ENCODE assay signal across 9 mouse cellular contexts in the genomic region with DNA sequence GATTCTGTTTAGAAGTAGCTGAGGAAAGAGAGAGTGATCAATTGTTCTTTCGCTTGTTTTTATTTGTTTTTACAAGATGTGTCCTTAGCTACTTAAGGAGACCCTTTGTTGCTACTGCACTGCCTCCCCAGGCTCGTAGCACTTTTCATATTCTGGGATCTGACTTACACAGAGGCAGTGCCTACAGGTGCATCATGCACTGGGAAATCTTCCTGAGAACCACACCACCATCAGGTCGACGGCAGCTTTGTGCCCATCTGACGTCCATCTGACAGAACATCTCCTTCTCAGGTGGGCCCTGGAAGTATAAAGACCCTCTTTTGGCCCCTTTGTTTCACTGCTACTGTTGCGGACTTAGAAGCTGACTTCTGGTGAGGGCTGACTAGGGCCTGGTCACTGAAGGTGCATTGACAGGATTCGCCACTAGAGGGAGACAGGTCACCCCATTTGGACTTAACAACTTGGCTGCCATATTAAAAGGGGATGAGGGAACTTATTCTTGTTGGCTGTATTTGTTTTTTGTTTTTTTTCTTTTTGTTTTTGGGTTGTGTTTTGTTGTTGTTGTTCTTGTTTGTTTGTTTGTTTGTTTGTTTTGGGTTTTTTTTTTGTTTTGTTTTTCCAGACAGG. TPM values are rescaled to one million over a fixed set of nuclear protein-coding genes. Genes with fewer than 3 reads are reported as not detected.
DNase-seq lines count a peak whose midpoint lies in the region; ATAC-seq and TF ChIP-seq lines count a peak whose summit lies in the region.
"Had no signal": no experiment of that assay in that cellular context is flagged by ENCODE, and none has a peak within 500 bp of the region (broad histone marks: within the 10 kb centered on the region; RNA-seq: fewer than 3 reads in every experiment).

No protein-coding gene starts in this region.

- TF ChIP-seq CTCF in lung, embryonic 14.5 days (IDR thresholded peaks at IDR 0.05; ENCODE audit: low read depth) = peak; percentile 99

- H3K36me3 ChIP-seq in ES-E14 (ENCODE audit: control insufficient read depth, insufficient read depth, low read length, poor library complexity, severe bottlenecking) = no peaks in the 10 kb centered on the region
- 0 out of 2 replicates have a peak, but pooled peaks cover 4% of the 10 kb centered on the region for H3K36me3 ChIP-seq in heart, embryonic 16.5 days (ENCODE audit: control insufficient read depth, insufficient read depth)
- peaks cover 5% of the 10 kb centered on the region; the same call in 1 of the 2 replicates for H3K36me3 ChIP-seq in lung, embryonic 14.5 days (ENCODE audit: insufficient read depth)

- no peak overlapping the region for H3K4me2 ChIP-seq in heart, embryonic 16.5 days (ENCODE audit: low read depth, low read length)
- no peak overlapping the region for H3K4me2 ChIP-seq in lung, embryonic 14.5 days
- H3K4me2 ChIP-seq: lung, embryonic 15.5 days had no signal

- peak; percentile 63; the same call in 1 of the 2 replicates for ATAC-seq in heart, embryonic 16.5 days (replicated peaks; ENCODE audit: extremely low read depth, insufficient read depth, low FRiP score)
- ATAC-seq in lung, embryonic 14.5 days (ENCODE audit: insufficient read depth) = no peak; the same call in 1 of the 2 replicates

- H3K9ac ChIP-seq in ES-E14 (ENCODE audit: insufficient read depth, low read depth, low read length, poor library complexity, severe bottlenecking) = no peak overlapping the region
- H3K9ac ChIP-seq in heart, embryonic 16.5 days (ENCODE audit: low read length) = no peak overlapping the region
- no peak overlapping the region for H3K9ac ChIP-seq in lung, embryonic 14.5 days
- H3K9ac ChIP-seq: lung, embryonic 15.5 days had no signal

- H3K4me3 ChIP-seq in ES-E14 (ENCODE audit: insufficient read depth in 1 of 2, low read depth in 1 of 2, low read length in 2 of 2, poor library complexity in 1 of 2, severe bottlenecking in 1 of 2) = no peak overlapping the region
- no peak overlapping the region for H3K4me3 ChIP-seq in heart, embryonic 16.5 days (ENCODE audit: low read length)
- no peak overlapping the region for H3K4me3 ChIP-seq in lung, embryonic 14.5 days (ENCODE audit: low read depth, low read length)
- H3K4me3 ChIP-seq: lung, embryonic 15.5 days had no signal

- H3K27ac ChIP-seq in ES-E14 (ENCODE audit: insufficient read depth, low read depth, low read length, poor library complexity, severe bottlenecking) = no peak overlapping the region
- H3K27ac ChIP-seq in heart, embryonic 16.5 days (ENCODE audit: low read length) = no peak overlapping the region
- H3K27ac ChIP-seq in lung, embryonic 14.5 days (ENCODE audit: low read depth) = no peak overlapping the region
- H3K27ac ChIP-seq: lung, embryonic 15.5 days had no signal

- peak; percentile 79 for DNase-seq in ES-E14 (ENCODE audit: low read depth, low spot score)
- DNase-seq in brain, embryonic 18.5 days (ENCODE audit: low read depth, low spot score) = peak; percentile 43
- peak; percentile 50 for DNase-seq in fibroblast of lung, adult 2 months (ENCODE audit: low read depth)
- peak; percentile 90 for DNase-seq in layer of hippocampus, adult 11-12 months (ENCODE audit: low spot score)
- DNase-seq in lung, embryonic 14.5 days = peak; percentile 93
- peak; percentile 80 for DNase-seq in ovary, postnatal 14 days (ENCODE audit: low spot score)
- DNase-seq in thymus, postnatal 14 days = peak; percentile 86

- H3K4me1 ChIP-seq in ES-E14 (ENCODE audit: control insufficient read depth in 2 of 2, insufficient read depth in 2 of 2, low read length in 2 of 2, poor library complexity in 1 of 2) = no peaks in the 10 kb centered on the region; a peak in 1 of 4 replicates
- peaks cover 5% of the 10 kb centered on the region; the same call in 1 of the 2 replicates for H3K4me1 ChIP-seq in heart, embryonic 16.5 days (ENCODE audit: control insufficient read depth, insufficient read depth, low read length)
- no peaks in the 10 kb centered on the region for H3K4me1 ChIP-seq in lung, embryonic 14.5 days (ENCODE audit: insufficient read depth)
- H3K4me1 ChIP-seq: lung, embryonic 15.5 days had no signal

- WGBS in heart, embryonic 16.5 days = 33% methylated on average over 7 of the region's 7 CpGs
- 31% methylated on average over 7 of the region's 7 CpGs for WGBS in lung, embryonic 14.5 days

- in situ Hi-C loops in ES-E14 (cut with MboI; ENCODE audit: low sequenced_read_pairs in 2 of 2, unreplicated experiment in 2 of 2) = no loop called here

- no peaks in the 10 kb centered on the region for H3K27me3 ChIP-seq in heart, embryonic 16.5 days (ENCODE audit: control insufficient read depth, insufficient read depth, low read length)
- no peaks in the 10 kb centered on the region for H3K27me3 ChIP-seq in lung, embryonic 14.5 days (ENCODE audit: insufficient read depth, low read length)
- H3K27me3 ChIP-seq: lung, embryonic 15.5 days had no signal

- H3K9me3 ChIP-seq in ES-E14 (ENCODE audit: control insufficient read depth, insufficient read depth, low read depth, low read length) = no peaks in the 10 kb centered on the region
- H3K9me3 ChIP-seq in heart, embryonic 16.5 days (replicated peaks; ENCODE audit: control insufficient read depth, low read length) = no peaks in the 10 kb centered on the region
- no peaks in the 10 kb centered on the region for H3K9me3 ChIP-seq in lung, embryonic 14.5 days (ENCODE audit: low read depth, low read length)
- H3K9me3 ChIP-seq: lung, embryonic 15.5 days had no signal

TF ChIP-seq in ES-E14, 5 proteins besides CTCF, POLR2A, EP300 and RAD21:
- no peak for TF ChIP-seq MAFK (IDR thresholded peaks at IDR 0.05; ENCODE audit: insufficient read depth, low read depth, low read length)
- TF ChIP-seq HCFC1 (IDR thresholded peaks at IDR 0.05; ENCODE audit: borderline replicate concordance, insufficient read depth, low read length) = no peak
- TF ChIP-seq ZC3H11A (IDR thresholded peaks at IDR 0.05; ENCODE audit: borderline replicate concordance, low read depth, low read length) = peak; percentile 83

RNA-seq across cellular contexts. Expression of a gene that starts 27.2 kb away (rescaled TPM):
- total RNA-seq in ES-E14 (2012; rRNA removed) = 42.2 and 56.2 TPM in 2 replicates
- polyA plus RNA-seq in heart, embryonic 16.5 days (2015; fragmentation: Nextera tagmentation; extraction: Ambion mirVana) = 40.9 and 41.1 TPM in 2 replicates
- 73.3 and 73.6 TPM in 2 replicates for polyA plus RNA-seq in lung, embryonic 14.5 days (2014; fragmentation: Nextera tagmentation; extraction: Ambion mirVana)

RNA-seq across cellular contexts. Expression of a gene that starts 34.6 kb away (rescaled TPM):
- 7.0 and 8.8 TPM in 2 replicates for total RNA-seq in ES-E14 (2012; rRNA removed)
- polyA plus RNA-seq in heart, embryonic 16.5 days (2015; fragmentation: Nextera tagmentation; extraction: Ambion mirVana) = 134 and 141 TPM in 2 replicates
- 47.7 and 52.1 TPM in 2 replicates for polyA plus RNA-seq in lung, embryonic 14.5 days (2014; fragmentation: Nextera tagmentation; extraction: Ambion mirVana)

Comparison
In these comparisons a context has a peak if more than half of its experiments do, and no peak if none do; other contexts are left out.
1. DNase-seq: peak in every context shown above with its lines; median percentile 93 in lung, embryonic 14.5 days; 90 in layer of hippocampus, adult 11-12 months; 86 in thymus, postnatal 14 days; 80 in ovary, postnatal 14 days; 79 in ES-E14; 50 in fibroblast of lung, adult 2 months; 43 in brain, embryonic 18.5 days.